ENCODE assay signal across 12 mouse cellular contexts in the genomic region with DNA sequence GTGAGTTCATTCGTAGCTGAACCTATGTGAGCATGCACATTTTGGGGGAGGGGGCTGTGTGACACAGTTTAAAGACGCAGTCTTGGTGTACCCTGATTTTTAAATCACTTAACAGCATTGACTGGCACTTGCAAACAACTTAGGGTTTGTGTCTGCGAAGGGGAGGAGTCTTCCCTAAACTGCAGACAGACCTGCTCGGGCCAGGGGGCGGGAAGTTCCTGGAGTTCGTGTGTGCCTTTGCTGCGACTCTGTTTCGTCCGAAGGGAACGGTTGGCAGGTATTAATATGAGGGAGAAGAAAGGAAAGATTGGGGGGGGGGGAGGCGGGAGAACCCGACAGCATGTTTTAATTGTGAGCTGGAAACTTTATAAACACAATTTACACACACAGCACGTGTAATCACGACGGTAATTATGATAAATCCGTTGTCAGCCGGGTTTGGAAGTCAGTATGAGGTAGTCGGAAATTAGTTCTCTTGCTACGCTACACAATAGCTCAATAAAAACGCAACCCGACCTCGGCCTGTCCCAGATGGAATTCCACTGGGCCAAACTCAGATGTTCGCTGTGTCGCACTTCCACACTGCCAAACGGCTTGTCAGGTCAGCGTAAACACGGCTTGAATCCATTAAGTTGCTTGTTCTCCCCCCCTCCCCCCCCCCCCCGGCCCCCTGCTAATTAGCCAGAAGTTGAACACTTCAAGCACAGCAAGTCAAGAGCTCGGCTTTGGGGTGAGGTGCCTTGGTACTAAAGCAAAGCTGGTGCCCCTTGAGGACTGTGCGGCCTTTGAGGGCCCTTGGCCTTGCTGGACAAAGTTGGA. TPM values are rescaled to one million over a fixed set of nuclear protein-coding genes. Genes with fewer than 3 reads are reported as not detected.
DNase-seq lines count a peak whose midpoint lies in the region; ATAC-seq and TF ChIP-seq lines count a peak whose summit lies in the region.
"Had no signal": no experiment of that assay in that cellular context is flagged by ENCODE, and none has a peak within 500 bp of the region (broad histone marks: within the 10 kb centered on the region; RNA-seq: fewer than 3 reads in every experiment).

No protein-coding gene starts in this region.

- H3K27me3 ChIP-seq in forebrain, embryonic 10.5 days (ENCODE audit: poor library complexity, severe bottlenecking) = 0 out of 2 replicates have a peak, but pooled peaks cover 21% of the 10 kb centered on the region
- no peaks in the 10 kb centered on the region for H3K27me3 ChIP-seq in forebrain, embryonic 16.5 days (replicated peaks; ENCODE audit: control insufficient read depth, insufficient read depth, low read length)
- no peaks in the 10 kb centered on the region for H3K27me3 ChIP-seq in lung, embryonic 14.5 days (ENCODE audit: insufficient read depth, low read length)
- peaks cover 4% of the 10 kb centered on the region; the same call in 1 of the 2 replicates for H3K27me3 ChIP-seq in embryonic facial prominence, embryonic 13.5 days
- no peaks in the 10 kb centered on the region for H3K27me3 ChIP-seq in hindbrain, embryonic 16.5 days (replicated peaks; ENCODE audit: control insufficient read depth, insufficient read depth, low read length)
- H3K27me3 ChIP-seq: liver, embryonic 13.5 days had no signal

- TF ChIP-seq POLR2A in lung, adult 2 months (IDR thresholded peaks at IDR 0.05; ENCODE audit: borderline replicate concordance, extremely low read depth, low read depth, low read length) = no peak

- H3K4me2 ChIP-seq in forebrain, embryonic 16.5 days (ENCODE audit: low read length) = no peak overlapping the region; the same call in 1 of the 2 replicates
- peak overlapping the region; percentile 37 for H3K4me2 ChIP-seq in lung, embryonic 14.5 days
- peak overlapping the region; percentile 41 for H3K4me2 ChIP-seq in embryonic facial prominence, embryonic 13.5 days
- no peak overlapping the region for H3K4me2 ChIP-seq in hindbrain, embryonic 16.5 days (ENCODE audit: low read length)
- H3K4me2 ChIP-seq: liver, embryonic 13.5 days; midbrain, embryonic 11.5 days had no signal

- 57% methylated on average over 30 of the region's 30 CpGs for WGBS in forebrain, embryonic 10.5 days
- 27% methylated on average over 30 of the region's 30 CpGs for WGBS in forebrain, embryonic 16.5 days
- WGBS in lung, embryonic 14.5 days = 17% methylated on average over 30 of the region's 30 CpGs
- WGBS in lung, adult 2 months = 39% methylated on average over 30 of the region's 30 CpGs
- WGBS in embryonic facial prominence, embryonic 13.5 days = 21% methylated on average over 30 of the region's 30 CpGs
- 46% methylated on average over 29 of the region's 30 CpGs for WGBS in hindbrain, embryonic 16.5 days

- DNase-seq in forebrain, embryonic 10.5 days (ENCODE audit: extremely low spot score, low spot score) = peak; percentile 21
- peak; percentile 68 for DNase-seq in lung, embryonic 14.5 days
- no peak for DNase-seq in lung, adult 2 months
- DNase-seq in neural tube, embryonic 10.5 days (ENCODE audit: extremely low spot score, low spot score) = peak; percentile 42
- DNase-seq in thymus, adult 18-20 months = no peak

- H3K27ac ChIP-seq in forebrain, embryonic 10.5 days = peak overlapping the region; percentile 66
- no peak overlapping the region for H3K27ac ChIP-seq in forebrain, embryonic 16.5 days (ENCODE audit: low read length)
- peak overlapping the region; percentile 8; the same call in 1 of the 2 replicates for H3K27ac ChIP-seq in lung, embryonic 14.5 days (ENCODE audit: low read depth)
- H3K27ac ChIP-seq in embryonic facial prominence, embryonic 13.5 days = 0 out of 2 replicates have a peak overlapping the region, but pooled peaks have one; percentile 13
- no peak overlapping the region for H3K27ac ChIP-seq in hindbrain, embryonic 16.5 days (ENCODE audit: low read depth, low read length)
- H3K27ac ChIP-seq: liver, embryonic 13.5 days had no signal

- H3K4me3 ChIP-seq in forebrain, embryonic 10.5 days = no peak overlapping the region
- no peak overlapping the region for H3K4me3 ChIP-seq in forebrain, embryonic 16.5 days (replicated peaks; ENCODE audit: low read length)
- no peak overlapping the region for H3K4me3 ChIP-seq in lung, embryonic 14.5 days (ENCODE audit: low read depth, low read length)
- no peak overlapping the region for H3K4me3 ChIP-seq in lung, adult 2 months (replicated peaks; ENCODE audit: extremely low read depth, low read depth, low read length)
- peak overlapping the region; percentile 15; the same call in 1 of the 2 replicates for H3K4me3 ChIP-seq in embryonic facial prominence, embryonic 13.5 days
- H3K4me3 ChIP-seq in hindbrain, embryonic 16.5 days (ENCODE audit: low read length) = no peak overlapping the region
- H3K4me3 ChIP-seq: liver, embryonic 13.5 days had no signal

- no peaks in the 10 kb centered on the region for H3K36me3 ChIP-seq in forebrain, embryonic 10.5 days (replicated peaks)
- no peaks in the 10 kb centered on the region for H3K36me3 ChIP-seq in forebrain, embryonic 16.5 days (ENCODE audit: control insufficient read depth, insufficient read depth)
- H3K36me3 ChIP-seq in lung, embryonic 14.5 days (ENCODE audit: insufficient read depth) = no peaks in the 10 kb centered on the region
- H3K36me3 ChIP-seq in embryonic facial prominence, embryonic 13.5 days = no peaks in the 10 kb centered on the region
- no peaks in the 10 kb centered on the region for H3K36me3 ChIP-seq in hindbrain, embryonic 16.5 days (ENCODE audit: control insufficient read depth, insufficient read depth, low read length)
- H3K36me3 ChIP-seq: G1E; liver, embryonic 13.5 days had no signal

- no peak for ATAC-seq in forebrain, embryonic 16.5 days
- no peak for ATAC-seq in lung, embryonic 14.5 days (ENCODE audit: insufficient read depth)
- no peak for ATAC-seq in embryonic facial prominence, embryonic 13.5 days (ENCODE audit: insufficient number of reproducible peaks, insufficient read depth, low FRiP score, low TSS enrichment, low read depth)
- ATAC-seq in hindbrain, embryonic 16.5 days = no peak

- no peak for TF ChIP-seq CTCF in lung, embryonic 14.5 days (IDR thresholded peaks at IDR 0.05; ENCODE audit: low read depth)
- no peak for TF ChIP-seq CTCF in lung, adult 2 months (IDR thresholded peaks at IDR 0.05; ENCODE audit: insufficient read depth, low read length)

- H3K9me3 ChIP-seq in forebrain, embryonic 10.5 days = no peaks in the 10 kb centered on the region
- H3K9me3 ChIP-seq in forebrain, embryonic 16.5 days (ENCODE audit: control insufficient read depth, low read length) = no peaks in the 10 kb centered on the region
- no peaks in the 10 kb centered on the region for H3K9me3 ChIP-seq in lung, embryonic 14.5 days (ENCODE audit: low read depth, low read length)
- H3K9me3 ChIP-seq in embryonic facial prominence, embryonic 13.5 days = no peaks in the 10 kb centered on the region
- H3K9me3 ChIP-seq in hindbrain, embryonic 16.5 days (ENCODE audit: control insufficient read depth, low read length) = no peaks in the 10 kb centered on the region
- H3K9me3 ChIP-seq: liver, embryonic 13.5 days had no signal

- H3K4me1 ChIP-seq in forebrain, embryonic 10.5 days = peaks cover 63% of the 10 kb centered on the region
- no peaks in the 10 kb centered on the region; the same call in 1 of the 2 replicates for H3K4me1 ChIP-seq in forebrain, embryonic 16.5 days (replicated peaks; ENCODE audit: control insufficient read depth, insufficient read depth, low read length)
- peaks cover 10% of the 10 kb centered on the region for H3K4me1 ChIP-seq in lung, embryonic 14.5 days (ENCODE audit: insufficient read depth)
- H3K4me1 ChIP-seq in lung, adult 2 months (ENCODE audit: control insufficient read depth, insufficient read depth, low read length) = 0 out of 2 replicates have a peak, but pooled peaks cover 2% of the 10 kb centered on the region
- H3K4me1 ChIP-seq in embryonic facial prominence, embryonic 13.5 days = peaks cover 40% of the 10 kb centered on the region
- no peaks in the 10 kb centered on the region for H3K4me1 ChIP-seq in hindbrain, embryonic 16.5 days (ENCODE audit: control insufficient read depth, insufficient read depth, low read depth, low read length)

- no peak overlapping the region for H3K9ac ChIP-seq in forebrain, embryonic 16.5 days (replicated peaks; ENCODE audit: low read depth, low read length)
- H3K9ac ChIP-seq in lung, embryonic 14.5 days = peak overlapping the region; percentile 25
- H3K9ac ChIP-seq in embryonic facial prominence, embryonic 13.5 days = peak overlapping the region; percentile 36; the same call in 1 of the 2 replicates
- no peak overlapping the region for H3K9ac ChIP-seq in hindbrain, embryonic 16.5 days (ENCODE audit: low read depth, low read length)
- H3K9ac ChIP-seq: liver, embryonic 13.5 days had no signal

RNA-seq across cellular contexts. Expression of gene Foxl1, which starts 47.2 kb away (rescaled TPM):
- polyA plus RNA-seq in forebrain, embryonic 10.5 days (2016; fragmentation: Nextera tagmentation; extraction: Ambion mirVana) = 0.76 and 0.79 TPM in 2 replicates
- 0.15 TPM in 1 of 2 replicates, not detected in the other for polyA plus RNA-seq in forebrain, embryonic 16.5 days (2015; fragmentation: Nextera tagmentation; extraction: Ambion mirVana)
- polyA plus RNA-seq in lung, embryonic 14.5 days (2014; fragmentation: Nextera tagmentation; extraction: Ambion mirVana) = 6.8 and 7.9 TPM in 2 replicates
- 2.5 and 3.0 TPM in 2 replicates for polyA plus RNA-seq in lung, adult 2 months (2012; rRNA removed)
- 0.28 and 0.34 TPM in 2 replicates for polyA plus RNA-seq in embryonic facial prominence, embryonic 13.5 days (2015; fragmentation: Nextera tagmentation; extraction: Ambion mirVana)
- 0.09 and 0.16 TPM in 2 replicates for polyA plus RNA-seq in hindbrain, embryonic 16.5 days (2015; fragmentation: Nextera tagmentation; extraction: Ambion mirVana)
- polyA plus RNA-seq: G1E; neural tube, embryonic 14.5 days had no signal

RNA-seq across cellular contexts. Expression of gene Foxc2, which starts 59.0 kb away (rescaled TPM):
- 4.6 and 6.1 TPM in 2 replicates for polyA plus RNA-seq in forebrain, embryonic 10.5 days (2016; fragmentation: Nextera tagmentation; extraction: Ambion mirVana)
- 1.7 and 2.5 TPM in 2 replicates for polyA plus RNA-seq in forebrain, embryonic 16.5 days (2015; fragmentation: Nextera tagmentation; extraction: Ambion mirVana)
- polyA plus RNA-seq in lung, embryonic 14.5 days (2014; fragmentation: Nextera tagmentation; extraction: Ambion mirVana) = 1.1 and 1.9 TPM in 2 replicates
- polyA plus RNA-seq in lung, adult 2 months (2012; rRNA removed) = 1.4 and 1.6 TPM in 2 replicates
- polyA plus RNA-seq in embryonic facial prominence, embryonic 13.5 days (2015; fragmentation: Nextera tagmentation; extraction: Ambion mirVana) = 3.2 and 3.3 TPM in 2 replicates
- 1.9 and 2.8 TPM in 2 replicates for polyA plus RNA-seq in hindbrain, embryonic 16.5 days (2015; fragmentation: Nextera tagmentation; extraction: Ambion mirVana)

Comparison
In these comparisons a context has a peak if more than half of its experiments do, and no peak if none do; other contexts are left out.
1. DNase-seq: peak in forebrain, embryonic 10.5 days (single experiment), lung, embryonic 14.5 days (single experiment) and neural tube, embryonic 10.5 days (single experiment); none in lung, adult 2 months (single experiment) and thymus, adult 18-20 months (0 of 2).
2. H3K27ac ChIP-seq: peak in forebrain, embryonic 10.5 days (single experiment), lung, embryonic 14.5 days (single experiment) and embryonic facial prominence, embryonic 13.5 days (single experiment); none in forebrain, embryonic 16.5 days (single experiment) and hindbrain, embryonic 16.5 days (single experiment).
3. H3K4me2 ChIP-seq: peak in lung, embryonic 14.5 days (single experiment) and embryonic facial prominence, embryonic 13.5 days (single experiment); none in forebrain, embryonic 16.5 days (single experiment) and hindbrain, embryonic 16.5 days (single experiment).
4. H3K9ac ChIP-seq: peak in lung, embryonic 14.5 days (single experiment) and embryonic facial prominence, embryonic 13.5 days (single experiment); none in forebrain, embryonic 16.5 days (single experiment) and hindbrain, embryonic 16.5 days (single experiment).